ENCODE assay signal across 9 mouse cellular contexts in genomic region chr3:129836051-129836697, GRCm38 (mm10). TPM values are rescaled to one million over a fixed set of nuclear protein-coding genes. Genes with fewer than 3 reads are reported as not detected.
DNase-seq lines count a peak whose midpoint lies in the region; ATAC-seq and TF ChIP-seq lines count a peak whose summit lies in the region.
"Had no signal": no experiment of that assay in that cellular context is flagged by ENCODE, and none has a peak within 500 bp of the region (broad histone marks: within the 10 kb centered on the region; RNA-seq: fewer than 3 reads in every experiment).

No protein-coding gene starts in this region.

- DNase-seq in MEL (ENCODE audit: low read depth, low spot score): peak; percentile 54
- peak; percentile 34 for DNase-seq in embryo, embryonic 11 days
- DNase-seq in kidney, adult 8-10 months: peak; percentile 46 to 67
- peak; percentile 71 for DNase-seq in lung, postnatal 0 days (ENCODE audit: low spot score)
- DNase-seq in adrenal gland, postnatal 10 days: no peak
- no peak for DNase-seq in left cerebral cortex, adult 8-10 months (ENCODE audit: low spot score in 2 of 2)
- no peak for DNase-seq in frontal cortex, postnatal 25 days (ENCODE audit: low spot score in 2 of 2)
- no peak for DNase-seq in urinary bladder, postnatal 25 days (ENCODE audit: low spot score)

- 16% methylated on average over 11 of the region's 11 CpGs for WGBS in lung, postnatal 0 days

- TF ChIP-seq POLR2A in MEL (IDR thresholded peaks at IDR 0.05; ENCODE audit: control insufficient read depth in 1 of 2, insufficient read depth in 1 of 2, low read depth in 1 of 2, low read length in 2 of 2, poor library complexity in 1 of 2): no peak

- no peak for TF ChIP-seq RAD21 in MEL (IDR thresholded peaks at IDR 0.05; ENCODE audit: low read depth, low read length)

- peaks cover 0 to 6% of the 10 kb centered on the region in 2 experiments; a peak in 2 of 4 replicates for H3K36me3 ChIP-seq in MEL (ENCODE audit: control insufficient read depth in 1 of 2, insufficient read depth in 2 of 2, low read length in 2 of 2)
- H3K36me3 ChIP-seq in lung, postnatal 0 days (ENCODE audit: insufficient read depth, low read length): no peaks in the 10 kb centered on the region
- H3K36me3 ChIP-seq: midbrain, embryonic 12.5 days had no signal

- TF ChIP-seq CTCF in MEL (IDR thresholded peaks at IDR 0.05 in 2 of 3, conservative IDR thresholded peaks at IDR 0.05 in 1 of 3; ENCODE audit: control insufficient read depth in 1 of 3, insufficient read depth in 1 of 3, low read depth in 2 of 3, low read length in 3 of 3, poor library complexity in 1 of 3, severe bottlenecking in 1 of 3): no peak
- no peak for TF ChIP-seq CTCF in lung, postnatal 0 days (IDR thresholded peaks at IDR 0.05)

- peaks cover 0 to 13% of the 10 kb centered on the region in 2 experiments; a peak in 3 of 4 replicates for H3K4me1 ChIP-seq in MEL (ENCODE audit: control insufficient read depth in 1 of 2, insufficient read depth in 2 of 2, low read length in 2 of 2)
- H3K4me1 ChIP-seq in lung, postnatal 0 days (ENCODE audit: insufficient read depth, low read depth, low read length): no peaks in the 10 kb centered on the region

- H3K9me3 ChIP-seq in MEL (replicated peaks; ENCODE audit: insufficient read depth, low read length): no peaks in the 10 kb centered on the region
- no peaks in the 10 kb centered on the region for H3K9me3 ChIP-seq in lung, postnatal 0 days (ENCODE audit: low read length)
- H3K9me3 ChIP-seq: midbrain, embryonic 12.5 days had no signal

- peak; percentile 51 for ATAC-seq in lung, postnatal 0 days

- H3K27me3 ChIP-seq in MEL (ENCODE audit: control insufficient read depth in 1 of 2, insufficient read depth in 2 of 2, low read length in 2 of 2): no peaks in the 10 kb centered on the region; a peak in 2 of 4 replicates
- no peaks in the 10 kb centered on the region for H3K27me3 ChIP-seq in lung, postnatal 0 days (replicated peaks; ENCODE audit: insufficient read depth, low read length)
- H3K27me3 ChIP-seq: midbrain, embryonic 12.5 days had no signal

- H3K27ac ChIP-seq in MEL (ENCODE audit: control insufficient read depth, low read depth, low read length): no peak overlapping the region
- 0 out of 2 replicates have a peak overlapping the region, but pooled peaks have one; percentile 26 for H3K27ac ChIP-seq in lung, postnatal 0 days (ENCODE audit: low read length)
- H3K27ac ChIP-seq: midbrain, embryonic 12.5 days had no signal

- peak overlapping the region; percentile 34 to 50 for H3K4me3 ChIP-seq in MEL (ENCODE audit: control insufficient read depth in 1 of 2, insufficient read depth in 1 of 2, low read depth in 2 of 2, low read length in 2 of 2)
- peak overlapping the region; percentile 22 for H3K4me3 ChIP-seq in lung, postnatal 0 days (ENCODE audit: low read depth, low read length)
- H3K4me3 ChIP-seq: midbrain, embryonic 12.5 days had no signal

- peak overlapping the region; percentile 49 for H3K4me2 ChIP-seq in lung, postnatal 0 days (replicated peaks; ENCODE audit: low read depth, low read length)
- H3K4me2 ChIP-seq: midbrain, embryonic 12.5 days had no signal

- peak overlapping the region; percentile 44 for H3K9ac ChIP-seq in MEL (ENCODE audit: control insufficient read depth, low read depth, low read length, poor library complexity, severe bottlenecking)
- no peak overlapping the region for H3K9ac ChIP-seq in lung, postnatal 0 days (replicated peaks; ENCODE audit: low read depth)
- H3K9ac ChIP-seq: midbrain, embryonic 12.5 days had no signal

- no peak for TF ChIP-seq EP300 in MEL (IDR thresholded peaks at IDR 0.05; ENCODE audit: low read depth in 1 of 2, low read length in 2 of 2)
- no peak for TF ChIP-seq EP300 in lung, postnatal 0 days (IDR thresholded peaks at IDR 0.05)

- H3K79me2 ChIP-seq in MEL (ENCODE audit: control insufficient read depth, insufficient read depth, low read length, poor library complexity): no peaks in the 10 kb centered on the region

TF ChIP-seq in MEL, 35 proteins besides CTCF, POLR2A, EP300 and RAD21:
- TF ChIP-seq MYB (IDR thresholded peaks at IDR 0.05; ENCODE audit: low read depth, low read length) (no peak), ZNF384 (IDR thresholded peaks at IDR 0.05; ENCODE audit: low read depth, low read length) (peak; percentile 80)

RNA-seq across cellular contexts. Expression of gene Cfi, which starts 0.5 kb away (rescaled TPM):
- not detected in 2 replicates for total RNA-seq in MEL (2012; rRNA removed)
- polyA plus RNA-seq in MEL (2012; ENCODE audit: insufficient read depth in 1 of 2, insufficient read length in 2 of 2, low read depth in 1 of 2, low replicate concordance in 2 of 2, missing spikeins in 1 of 2): under 1 TPM in 1 of 2 experiments, not detected in 1; 0.06 TPM
- polyA plus RNA-seq in lung, postnatal 0 days (2015; fragmentation: Nextera tagmentation; extraction: Ambion mirVana): 1.3 and 1.5 TPM in 2 replicates
- total RNA-seq in adrenal gland, postnatal 10 days (2021): 100 to 1,000 TPM in 1 of 2 experiments, 10 to 100 TPM in 1; 47.0 to 127 TPM
- total RNA-seq in left cerebral cortex, adult 8-10 months (2022): under 1 TPM in 1 of 4 experiments, not detected in 3; 0.19 TPM

RNA-seq across cellular contexts. Expression of gene Gar1, which starts 5.0 kb away (rescaled TPM):
- total RNA-seq in MEL (2012; rRNA removed): 87.1 and 97.3 TPM in 2 replicates
- polyA plus RNA-seq in MEL (2012; ENCODE audit: insufficient read depth in 1 of 2, insufficient read length in 2 of 2, low read depth in 1 of 2, low replicate concordance in 2 of 2, missing spikeins in 1 of 2): 100 to 1,000 TPM; 461 to 473 TPM
- polyA plus RNA-seq in lung, postnatal 0 days (2015; fragmentation: Nextera tagmentation; extraction: Ambion mirVana): 17.9 and 21.0 TPM in 2 replicates
- 10 to 100 TPM; 57.0 to 65.8 TPM for total RNA-seq in adrenal gland, postnatal 10 days (2021)
- 10 to 100 TPM; 42.6 to 58.2 (median 51.6) TPM for total RNA-seq in left cerebral cortex, adult 8-10 months (2022)

RNA-seq across cellular contexts. Expression of gene Rrh, which starts 13.8 kb away (rescaled TPM):
- total RNA-seq in MEL (2012; rRNA removed): 0.19 TPM in 1 of 2 replicates, not detected in the other
- under 1 TPM in 1 of 2 experiments, not detected in 1; 0.11 TPM for polyA plus RNA-seq in MEL (2012; ENCODE audit: insufficient read depth in 1 of 2, insufficient read length in 2 of 2, low read depth in 1 of 2, low replicate concordance in 2 of 2, missing spikeins in 1 of 2)
- not detected in 2 replicates for polyA plus RNA-seq in lung, postnatal 0 days (2015; fragmentation: Nextera tagmentation; extraction: Ambion mirVana)
- under 1 TPM in 1 of 2 experiments, not detected in 1; 0.27 TPM for total RNA-seq in adrenal gland, postnatal 10 days (2021)
- total RNA-seq in left cerebral cortex, adult 8-10 months (2022): 1 to 10 TPM in 2 of 4 experiments, under 1 TPM in 2; 0.57 to 1.1 (median 0.92) TPM
- polyA plus RNA-seq: midbrain, embryonic 12.5 days had no signal

RNA-seq across cellular contexts. Expression of gene Lrit3, which starts 32.3 kb away (rescaled TPM):
- not detected in 2 replicates for total RNA-seq in MEL (2012; rRNA removed)
- polyA plus RNA-seq in MEL (2012; ENCODE audit: insufficient read depth in 1 of 2, insufficient read length in 2 of 2, low read depth in 1 of 2, low replicate concordance in 2 of 2, missing spikeins in 1 of 2): not detected
- not detected in 2 replicates for polyA plus RNA-seq in lung, postnatal 0 days (2015; fragmentation: Nextera tagmentation; extraction: Ambion mirVana)
- total RNA-seq in adrenal gland, postnatal 10 days (2021): not detected
- total RNA-seq in left cerebral cortex, adult 8-10 months (2022): under 1 TPM in 2 of 4 experiments, not detected in 2; 0.20 to 0.21 TPM
- polyA plus RNA-seq: midbrain, embryonic 12.5 days had no signal

RNA-seq across cellular contexts. Expression of gene Pla2g12a, which starts 42.2 kb away (rescaled TPM):
- total RNA-seq in MEL (2012; rRNA removed): 93.5 and 101 TPM in 2 replicates
- polyA plus RNA-seq in MEL (2012; ENCODE audit: insufficient read depth in 1 of 2, insufficient read length in 2 of 2, low read depth in 1 of 2, low replicate concordance in 2 of 2, missing spikeins in 1 of 2): 100 to 1,000 TPM in 1 of 2 experiments, 10 to 100 TPM in 1; 89.8 to 251 TPM
- polyA plus RNA-seq in lung, postnatal 0 days (2015; fragmentation: Nextera tagmentation; extraction: Ambion mirVana): 34.0 and 43.7 TPM in 2 replicates
- total RNA-seq in adrenal gland, postnatal 10 days (2021): 10 to 100 TPM; 54.1 to 58.0 TPM
- 10 to 100 TPM; 16.1 to 19.6 (median 17.7) TPM for total RNA-seq in left cerebral cortex, adult 8-10 months (2022)

Comparison
In these comparisons a context has a peak if more than half of its experiments do, and no peak if none do; other contexts are left out.
1. DNase-seq: peak in MEL (single experiment), embryo, embryonic 11 days (single experiment), kidney, adult 8-10 months (2 of 2) and lung, postnatal 0 days (single experiment); none in adrenal gland, postnatal 10 days (single experiment), left cerebral cortex, adult 8-10 months (0 of 2), frontal cortex, postnatal 25 days (0 of 2) and urinary bladder, postnatal 25 days (single experiment).
2. RNA of gene Cfi, which starts 0.5 kb away (total RNA-seq): 47.0 to 127 TPM in adrenal gland, postnatal 10 days; 0.19 TPM in left cerebral cortex, adult 8-10 months and not detected in MEL; every median in the first group is over 10 times any median in the second.